Mouse (Mus musculus) neural tube, embryonic 11.5 days (tissue): ENCODE measurements around the gene Elane. TPM values are rescaled to one million over a fixed set of nuclear protein-coding genes. Genes with fewer than 3 reads are reported as not detected.

Experiments
- ATAC-seq: fragments of 200-750 bp; cut with Nextera tagmentation; 2 replicates; pipeline ENCODE4 v1.8.0; 2017; ENCODE audit warnings: moderate number of reproducible peaks, mild to moderate bottlenecking, moderate TSS enrichment, moderate library complexity; ENCODE audit not compliant: insufficient read depth, low FRiP score, low TSS enrichment
- DNase-seq: peaks from one replicate; pipeline ENCODE4 v3.0.0-alpha.2; 2015; ENCODE audit warnings: low spot score
- H3K27ac ChIP-seq: fragments of 300-500 bp; sonication (generic); 2 replicates; pipeline ENCODE4 v1.5.1; 2014; ENCODE audit warnings: low read depth, mild to moderate bottlenecking, low read length
- H3K27me3 ChIP-seq: fragments of 300-500 bp; sonication (generic); 2 replicates; pipeline ENCODE4 v1.6.1; 2014; ENCODE audit warnings: mild to moderate bottlenecking, low read length, mixed read lengths; ENCODE audit not compliant: control insufficient read depth, insufficient read depth
- H3K36me3 ChIP-seq: fragments of 300-500 bp; sonication (generic); 2 replicates; pipeline ENCODE4 v1.6.1; 2014; ENCODE audit warnings: mild to moderate bottlenecking, low read length, moderate library complexity, mixed read lengths; ENCODE audit not compliant: control insufficient read depth, insufficient read depth
- H3K4me1 ChIP-seq: fragments of 300-500 bp; sonication (generic); 2 replicates; pipeline ENCODE4 v1.6.1; 2014; ENCODE audit warnings: low read length, mixed read lengths; ENCODE audit not compliant: control insufficient read depth, insufficient read depth
- H3K4me2 ChIP-seq: fragments of 300-500 bp; sonication (generic); 2 replicates; pipeline ENCODE4 v1.6.1; 2014; ENCODE audit warnings: low read depth, mild to moderate bottlenecking, moderate library complexity
- H3K4me3 ChIP-seq: fragments of 300-500 bp; sonication (generic); 2 replicates; pipeline ENCODE4 v1.5.1; 2014; ENCODE audit warnings: low read depth, low read length
- H3K9ac ChIP-seq: fragments of 300-500 bp; sonication (generic); 2 replicates; pipeline ENCODE4 v1.6.1; 2014; ENCODE audit warnings: mild to moderate bottlenecking, low read length
- H3K9me3 ChIP-seq: fragments of 300-500 bp; sonication (generic); 2 replicates; pipeline ENCODE4 v1.6.1; 2016; ENCODE audit warnings: low read length; ENCODE audit not compliant: control insufficient read depth
- WGBS: fragments of 180-500 bp; shearing (Covaris S2); extraction: QIAGEN DNeasy Blood & Tissue Kit; methylation state at CpG from one replicate; pipeline ENCODE4 v1.1.7; 2014; 5-methylcytosine and 5-hydroxymethylcytosine counted together
- polyA plus RNA-seq: library from polyadenylated mRNA; unstranded; fragments of >200 nt; fragmentation: Nextera tagmentation; extraction: Ambion mirVana; gene quantifications from 2 replicates; pipeline ENCODE4 v1.2.1, GENCODE M21; 2014

Elane gene
- polyA plus RNA-seq, 1 experiment from 2014 or later: not detected

GRCm38 (mm10) chr10:79861230-79862048, 24.6 kb upstream of the Elane start:
- no peaks in the 10 kb centered on the region for H3K9me3 ChIP-seq
- no peak overlapping the region for H3K9ac ChIP-seq
- no peak overlapping the region for H3K4me3 ChIP-seq
- peaks cover 20% of the 10 kb centered on the region for H3K4me1 ChIP-seq
- H3K27ac ChIP-seq: 0 out of 2 replicates have a peak overlapping the region, but pooled peaks have one; percentile 8
- H3K4me2 ChIP-seq: no peak overlapping the region
- DNase-seq (no peak), ATAC-seq (no peak)
- WGBS: 83% methylated on average over 25 of the region's 25 CpGs
- H3K27me3 ChIP-seq: no peaks in the 10 kb centered on the region
- peaks cover 58% of the 10 kb centered on the region for H3K36me3 ChIP-seq

GRCm38 (mm10) chr10:79862049-79862788, 23.8 kb upstream of the Elane start:
- DNase-seq (no peak), ATAC-seq (no peak)
- Histone ChIP-seq H3K9me3 (no peaks in the 10 kb centered on the region), H3K27ac (peak overlapping the region; percentile 20; the same call in 1 of the 2 replicates), H3K36me3 (peaks cover 61% of the 10 kb centered on the region), H3K9ac (no peak overlapping the region), H3K27me3 (no peaks in the 10 kb centered on the region), H3K4me2 (no peak overlapping the region), H3K4me1 (peaks cover 13% of the 10 kb centered on the region), H3K4me3 (no peak overlapping the region)
- WGBS: 86% methylated on average over 23 of the region's 23 CpGs

- no peak for ATAC-seq
- no peaks in the 10 kb centered on the region for H3K9me3 ChIP-seq
- no peak overlapping the region for H3K4me2 ChIP-seq
- H3K9ac ChIP-seq: no peak overlapping the region
- no peak overlapping the region for H3K27ac ChIP-seq
- WGBS: 81% methylated on average over 10 of the region's 10 CpGs
- H3K4me3 ChIP-seq: no peak overlapping the region
- H3K27me3 ChIP-seq: no peaks in the 10 kb centered on the region
- peaks cover 6% of the 10 kb centered on the region for H3K4me1 ChIP-seq
- peaks cover 62% of the 10 kb centered on the region for H3K36me3 ChIP-seq
- DNase-seq: no peak
Measured at GRCm38 (mm10) chr10:79862925-79863324, 23.1 kb upstream of the Elane start.

- H3K27me3 ChIP-seq: no peaks in the 10 kb centered on the region
- no peaks in the 10 kb centered on the region for H3K4me1 ChIP-seq
- no peak for DNase-seq
- H3K9ac ChIP-seq: no peak overlapping the region
- no peaks in the 10 kb centered on the region for H3K9me3 ChIP-seq
- WGBS: 70% methylated on average over 8 of the region's 10 CpGs
- ATAC-seq: peak; percentile 19; the same call in 1 of the 2 replicates
- H3K27ac ChIP-seq: no peak overlapping the region
- H3K4me3 ChIP-seq: no peak overlapping the region
- H3K4me2 ChIP-seq: no peak overlapping the region
- H3K36me3 ChIP-seq: peaks cover 58% of the 10 kb centered on the region
Measured at GRCm38 (mm10) chr10:79864351-79865188, 21.5 kb upstream of the Elane start.

- H3K9me3 ChIP-seq: no peaks in the 10 kb centered on the region
- no peak overlapping the region for H3K9ac ChIP-seq
- peak; percentile 32 for ATAC-seq
- 70% methylated on average over 10 of the region's 12 CpGs for WGBS
- no peaks in the 10 kb centered on the region for H3K27me3 ChIP-seq
- H3K4me2 ChIP-seq: no peak overlapping the region
- DNase-seq: no peak
- H3K4me3 ChIP-seq: no peak overlapping the region
- peaks cover 57% of the 10 kb centered on the region for H3K36me3 ChIP-seq
- no peak overlapping the region for H3K27ac ChIP-seq
- H3K4me1 ChIP-seq: no peaks in the 10 kb centered on the region
Measured at GRCm38 (mm10) chr10:79865189-79865601, 20.9 kb upstream of the Elane start.

GRCm38 (mm10) chr10:79865801-79866295, 20.2 kb upstream of the Elane start:
- DNase-seq: no peak
- Histone ChIP-seq H3K27ac (no peak overlapping the region), H3K9me3 (no peaks in the 10 kb centered on the region), H3K27me3 (no peaks in the 10 kb centered on the region), H3K4me1 (no peaks in the 10 kb centered on the region), H3K36me3 (peaks cover 50% of the 10 kb centered on the region), H3K9ac (no peak overlapping the region), H3K4me3 (no peak overlapping the region), H3K4me2 (no peak overlapping the region)
- no peak for ATAC-seq
- WGBS: 79% methylated on average over 19 of the region's 19 CpGs

GRCm38 (mm10) chr10:79866601-79867000, 19.4 kb upstream of the Elane start:
- Histone ChIP-seq H3K27me3 (no peaks in the 10 kb centered on the region), H3K4me3 (no peak overlapping the region), H3K4me1 (no peaks in the 10 kb centered on the region), H3K27ac (no peak overlapping the region), H3K9ac (no peak overlapping the region), H3K4me2 (no peak overlapping the region), H3K36me3 (peaks cover 45% of the 10 kb centered on the region), H3K9me3 (no peaks in the 10 kb centered on the region)
- WGBS: 72% methylated on average over 11 of the region's 11 CpGs
- no peak for ATAC-seq
- DNase-seq: no peak

- Histone ChIP-seq H3K9ac (no peak overlapping the region), H3K4me1 (peaks cover 10% of the 10 kb centered on the region), H3K4me3 (no peak overlapping the region), H3K4me2 (no peak overlapping the region; the same call in 1 of the 2 replicates), H3K27ac (no peak overlapping the region), H3K36me3 (peaks cover 16% of the 10 kb centered on the region), H3K27me3 (no peaks in the 10 kb centered on the region), H3K9me3 (no peaks in the 10 kb centered on the region)
- DNase-seq (no peak), ATAC-seq (no peak)
- 87% methylated on average over 8 of the region's 8 CpGs for WGBS
Measured at GRCm38 (mm10) chr10:79871845-79872244, 14.2 kb upstream of the Elane start.
